Mouse (Mus musculus) liver, embryonic 13.5 days (tissue): ENCODE results near the gene Bmper. TPM values are rescaled to one million over a fixed set of nuclear protein-coding genes. Genes with fewer than 3 reads are reported as not detected.

Source experiments
- ATAC-seq: fragments of 200-750 bp; cut with Nextera tagmentation; 2 replicates; pipeline ENCODE4 v1.8.0; 2017; ENCODE audit warnings: low read depth, mild to moderate bottlenecking, moderate number of reproducible peaks, moderate library complexity
- DNase-seq: peaks from one replicate; pipeline ENCODE4 v3.0.0; 2022
- H3K27ac ChIP-seq: fragments of 300-500 bp; sonication (generic); 2 replicates; pipeline ENCODE4 v1.5.1; 2015; ENCODE audit warnings: moderate library complexity, mild to moderate bottlenecking, inconsistent platforms
- H3K27me3 ChIP-seq: fragments of 300-500 bp; sonication (generic); 2 replicates; pipeline ENCODE4 v1.6.1; 2015; ENCODE audit warnings: mild to moderate bottlenecking, inconsistent platforms
- H3K36me3 ChIP-seq: fragments of 300-500 bp; sonication (generic); 2 replicates; pipeline ENCODE4 v1.6.1; 2015; ENCODE audit warnings: mild to moderate bottlenecking, inconsistent platforms
- H3K4me1 ChIP-seq: fragments of 300-500 bp; sonication (generic); replicated peaks from 2 replicates; pipeline ENCODE4 v1.6.1; 2015; ENCODE audit warnings: inconsistent platforms
- H3K4me2 ChIP-seq: fragments of 300-500 bp; sonication (generic); 2 replicates; pipeline ENCODE4 v1.6.1; 2015; ENCODE audit warnings: inconsistent platforms, mild to moderate bottlenecking, moderate library complexity
- H3K4me3 ChIP-seq: fragments of 300-500 bp; sonication (generic); replicated peaks from 2 replicates; pipeline ENCODE4 v1.5.1; 2015; ENCODE audit warnings: mild to moderate bottlenecking, inconsistent platforms
- H3K9ac ChIP-seq: fragments of 300-500 bp; sonication (generic); 2 replicates; pipeline ENCODE4 v1.6.1; 2015; ENCODE audit warnings: mild to moderate bottlenecking, inconsistent platforms
- H3K9me3 ChIP-seq: fragments of 300-500 bp; sonication (generic); replicated peaks from 2 replicates; pipeline ENCODE4 v1.6.1; 2016; ENCODE audit warnings: inconsistent platforms
- WGBS: fragments of 180-500 bp; shearing (Covaris S2); methylation state at CpG from one replicate; pipeline ENCODE4 v1.1.7; 2015; ENCODE audit not compliant: insufficient replicate concordance; 5-methylcytosine and 5-hydroxymethylcytosine counted together
- polyA plus RNA-seq: library from polyadenylated mRNA; unstranded; fragments of >200 nt; fragmentation: Nextera tagmentation; extraction: Ambion mirVana; gene quantifications from 2 replicates; pipeline ENCODE4 v1.2.1, GENCODE M21; 2015

Bmper gene
- polyA plus RNA-seq, 1 experiment from 2014 or later: 0.28 TPM

DNA sequence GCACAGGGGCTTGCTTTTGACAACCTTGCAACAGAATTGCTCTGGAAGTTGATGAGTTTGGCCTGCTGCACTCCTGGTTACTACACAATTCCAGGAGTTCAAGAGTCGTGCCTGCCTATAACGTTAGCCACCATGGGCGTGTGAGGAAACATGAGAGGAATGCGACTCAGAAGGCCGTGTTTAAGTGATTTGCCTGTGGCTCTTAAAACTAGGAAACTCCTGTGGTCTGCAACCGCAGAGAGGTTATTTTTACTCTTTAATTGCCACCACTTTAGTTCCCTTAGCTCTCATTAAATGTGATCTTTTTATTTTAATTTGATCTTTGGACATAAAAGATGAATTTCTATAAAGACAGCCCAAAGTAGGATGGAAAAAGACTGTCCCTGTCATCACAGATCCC lies 184.5 kb downstream of the Bmper start:
- WGBS: 55% methylated on average over 6 of the region's 6 CpGs
- Histone ChIP-seq H3K4me3 (no peak overlapping the region), H3K27ac (no peak overlapping the region), H3K27me3 (no peaks in the 10 kb centered on the region), H3K9ac (no peak overlapping the region), H3K9me3 (no peaks in the 10 kb centered on the region), H3K4me2 (no peak overlapping the region), H3K4me1 (no peaks in the 10 kb centered on the region), H3K36me3 (no peaks in the 10 kb centered on the region)
- ATAC-seq (no peak), DNase-seq (no peak)

DNA sequence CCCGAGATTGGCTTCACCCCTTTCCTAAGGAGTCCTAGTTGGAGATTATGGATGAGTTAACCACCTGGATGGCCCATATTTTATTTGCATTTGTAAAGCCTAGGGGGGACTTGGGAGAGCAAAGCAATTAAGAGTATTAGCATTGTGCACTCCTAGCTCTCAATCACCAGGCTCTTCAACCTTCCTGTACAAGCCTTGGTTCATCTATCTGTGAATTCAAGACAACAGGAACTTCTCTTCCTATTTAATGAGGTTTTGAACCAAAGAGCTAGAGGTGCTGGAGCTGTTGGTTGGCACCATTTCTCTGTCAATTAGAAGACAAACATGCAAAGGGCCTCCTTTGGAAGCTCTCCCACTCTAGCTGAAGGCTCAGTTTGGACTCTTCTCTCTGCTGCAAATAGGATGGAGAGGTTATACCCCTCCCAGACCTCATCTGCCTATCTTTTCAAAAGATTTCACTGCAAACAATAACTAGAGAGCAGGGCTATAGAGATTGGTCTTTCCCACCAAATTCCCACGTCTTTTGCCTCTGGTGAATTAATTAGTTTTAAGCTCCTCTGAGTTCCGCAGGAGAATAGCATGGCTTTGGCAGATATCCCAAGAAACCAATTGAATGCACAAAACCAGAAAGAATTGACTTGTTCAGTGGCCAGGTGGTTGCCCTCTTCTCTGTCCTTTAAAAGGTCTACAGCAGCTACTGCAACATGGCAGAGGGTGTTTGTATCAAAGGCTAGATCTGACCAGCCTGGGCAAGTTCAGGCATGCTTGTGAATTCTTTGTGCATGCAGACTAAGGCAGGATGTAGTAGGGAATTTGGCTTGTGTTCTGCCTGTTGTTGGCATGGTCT lies 185.3 kb downstream of the Bmper start:
- Histone ChIP-seq H3K4me2 (no peak overlapping the region), H3K4me3 (no peak overlapping the region), H3K9me3 (no peaks in the 10 kb centered on the region), H3K36me3 (no peaks in the 10 kb centered on the region), H3K27ac (no peak overlapping the region), H3K4me1 (no peaks in the 10 kb centered on the region), H3K9ac (no peak overlapping the region), H3K27me3 (no peaks in the 10 kb centered on the region)
- ATAC-seq (no peak), DNase-seq (no peak)
- WGBS: 54% methylated on average over 3 of the region's 3 CpGs

DNA sequence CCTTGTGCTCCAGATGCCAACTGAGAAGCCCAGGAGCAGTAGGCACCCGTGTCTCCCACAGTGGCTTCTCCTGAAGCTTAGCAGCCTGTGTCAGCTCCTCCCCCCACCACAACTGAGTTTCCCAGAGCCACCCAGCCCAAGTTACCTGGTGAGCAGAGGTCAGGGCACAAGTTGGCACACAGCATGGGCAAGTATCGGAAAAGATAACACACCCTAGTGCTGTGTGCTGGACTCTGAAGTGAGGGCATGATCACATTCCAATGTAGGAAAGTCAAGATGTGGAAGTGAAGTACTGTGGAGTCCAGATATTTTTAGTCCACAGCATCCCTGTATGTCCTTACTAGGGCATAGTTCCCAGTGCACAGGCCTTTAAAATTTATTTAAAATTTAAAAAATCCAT lies 187.7 kb downstream of the Bmper start:
- DNase-seq: no peak
- WGBS: 45% methylated on average over 2 of the region's 2 CpGs

GRCm38 (mm10) chr9:23412956-23413355 lies 190.1 kb downstream of the Bmper start:
- H3K4me3 ChIP-seq: no peak overlapping the region
- WGBS: 57% methylated on average over 2 of the region's 2 CpGs
- H3K4me2 ChIP-seq: no peak overlapping the region
- no peaks in the 10 kb centered on the region for H3K27me3 ChIP-seq
- no peak overlapping the region for H3K9ac ChIP-seq
- H3K27ac ChIP-seq: no peak overlapping the region
- DNase-seq (no peak), ATAC-seq (no peak)
- H3K4me1 ChIP-seq: no peaks in the 10 kb centered on the region
- no peaks in the 10 kb centered on the region for H3K9me3 ChIP-seq
- no peaks in the 10 kb centered on the region for H3K36me3 ChIP-seq

More for the DNA sequence above, 187.7 kb downstream of the Bmper start:
- Histone ChIP-seq H3K9me3 (no peaks in the 10 kb centered on the region), H3K27me3 (no peaks in the 10 kb centered on the region), H3K9ac (no peak overlapping the region), H3K4me3 (no peak overlapping the region), H3K36me3 (no peaks in the 10 kb centered on the region), H3K27ac (no peak overlapping the region), H3K4me2 (no peak overlapping the region), H3K4me1 (no peaks in the 10 kb centered on the region)
- no peak for ATAC-seq

DNA sequence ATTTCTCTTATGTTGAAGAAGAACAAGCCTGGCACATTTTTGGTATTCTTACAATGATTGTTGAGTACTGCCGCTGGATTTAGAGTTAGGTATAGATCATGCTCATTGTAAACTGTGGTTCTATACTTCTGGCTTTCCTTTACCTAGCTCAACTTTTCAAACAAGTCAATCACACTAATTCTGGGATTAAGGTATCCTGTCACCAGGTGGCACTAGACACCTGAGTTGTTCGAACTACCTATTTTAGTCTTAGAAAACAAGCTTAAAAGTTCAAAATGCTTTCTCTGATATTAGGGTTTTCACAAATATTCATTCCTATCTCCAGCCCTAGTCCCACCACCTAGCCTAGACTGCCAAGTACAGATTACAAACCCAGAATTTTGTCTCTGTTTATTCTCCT lies 196.2 kb downstream of the Bmper start:
- WGBS: 67% methylated on average over 2 of the region's 2 CpGs
- Histone ChIP-seq H3K4me2 (no peak overlapping the region), H3K9ac (no peak overlapping the region), H3K36me3 (no peaks in the 10 kb centered on the region), H3K4me1 (no peaks in the 10 kb centered on the region), H3K9me3 (no peaks in the 10 kb centered on the region), H3K27me3 (no peaks in the 10 kb centered on the region), H3K4me3 (no peak overlapping the region), H3K27ac (no peak overlapping the region)
- no peak for DNase-seq
- no peak for ATAC-seq

GRCm38 (mm10) chr9:23423748-23424147 lies 200.9 kb downstream of the Bmper start:
- H3K27me3 ChIP-seq: no peaks in the 10 kb centered on the region
- no peak overlapping the region for H3K27ac ChIP-seq
- no peak overlapping the region for H3K4me2 ChIP-seq
- 59% methylated on average over 1 of the region's 1 CpGs for WGBS
- no peaks in the 10 kb centered on the region for H3K4me1 ChIP-seq
- no peaks in the 10 kb centered on the region for H3K9me3 ChIP-seq
- DNase-seq (no peak), ATAC-seq (no peak)
- no peaks in the 10 kb centered on the region for H3K36me3 ChIP-seq
- no peak overlapping the region for H3K4me3 ChIP-seq
- no peak overlapping the region for H3K9ac ChIP-seq

DNA sequence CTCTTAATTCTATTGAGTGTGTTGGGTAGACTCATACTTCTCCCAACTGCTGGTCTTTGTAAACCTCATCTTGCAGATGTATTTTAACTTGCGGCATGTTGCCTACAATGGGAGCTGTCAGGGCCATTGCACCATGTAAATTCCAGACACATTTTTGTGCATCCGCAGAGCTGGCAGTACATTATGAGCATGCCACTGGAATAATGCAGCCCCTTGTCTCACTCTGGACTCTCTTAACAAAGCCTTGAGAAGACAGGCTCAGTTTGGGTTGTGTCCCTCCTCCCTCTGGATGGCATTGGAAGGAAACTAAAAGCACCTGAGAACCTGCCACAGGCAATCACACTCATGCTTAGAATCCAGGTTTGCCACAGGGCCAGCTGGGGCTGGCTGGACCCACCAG lies 209.8 kb downstream of the Bmper start:
- Histone ChIP-seq H3K4me3 (no peak overlapping the region), H3K9ac (no peak overlapping the region), H3K27me3 (no peaks in the 10 kb centered on the region), H3K9me3 (no peaks in the 10 kb centered on the region), H3K4me1 (no peaks in the 10 kb centered on the region), H3K4me2 (no peak overlapping the region), H3K27ac (no peak overlapping the region), H3K36me3 (no peaks in the 10 kb centered on the region)
- 90% methylated on average over 2 of the region's 2 CpGs for WGBS
- no peak for ATAC-seq
- no peak for DNase-seq

- Histone ChIP-seq H3K36me3 (no peaks in the 10 kb centered on the region), H3K27ac (no peak overlapping the region), H3K9ac (no peak overlapping the region), H3K9me3 (no peaks in the 10 kb centered on the region), H3K4me2 (no peak overlapping the region), H3K4me1 (no peaks in the 10 kb centered on the region), H3K4me3 (no peak overlapping the region), H3K27me3 (no peaks in the 10 kb centered on the region)
- ATAC-seq (no peak), DNase-seq (no peak)
- 45% methylated on average over 3 of the region's 3 CpGs for WGBS
Observed at GRCm38 (mm10) chr9:23433238-23433637, 210.4 kb downstream of the Bmper start.

DNA sequence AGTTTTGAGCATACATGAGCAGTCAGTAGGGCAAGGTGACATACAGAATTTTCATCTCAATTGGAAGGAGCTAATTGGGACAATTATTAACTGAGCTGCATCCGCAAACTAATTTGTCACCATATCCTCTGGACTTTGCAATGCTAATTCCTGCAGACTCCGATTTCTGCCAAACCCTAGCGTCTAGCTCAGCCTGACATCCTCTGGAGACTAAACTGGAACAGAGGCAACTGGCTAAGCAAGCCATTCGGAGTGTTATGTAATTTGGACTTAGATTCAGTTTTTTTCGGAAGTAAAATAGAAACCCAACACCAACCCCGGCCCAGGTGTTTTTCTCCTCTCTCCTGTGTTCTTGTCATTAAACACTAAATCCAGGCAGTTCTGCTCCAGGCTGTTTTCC lies 213.9 kb downstream of the Bmper start:
- DNase-seq: no peak

DNA sequence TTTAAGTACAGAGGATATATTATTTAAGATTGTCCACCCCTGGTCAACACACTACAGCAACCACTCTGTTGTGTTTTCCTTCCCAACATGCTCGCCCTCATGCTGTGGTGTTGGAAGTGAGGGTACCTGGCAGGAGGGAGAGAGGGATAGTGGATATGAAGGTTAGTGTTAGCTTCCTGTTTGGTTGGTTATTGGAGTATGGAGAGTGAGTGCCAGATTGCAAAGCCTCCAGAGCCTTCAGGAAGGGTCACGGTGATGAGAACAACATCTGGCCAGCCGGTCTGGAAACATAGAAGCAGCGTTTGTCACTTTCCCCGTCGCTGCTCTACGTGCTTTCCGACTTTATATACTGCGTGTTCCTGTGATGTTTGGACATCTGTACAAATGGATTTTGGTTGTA lies 215.8 kb downstream of the Bmper start:
- Histone ChIP-seq H3K4me2 (no peak overlapping the region), H3K9me3 (no peaks in the 10 kb centered on the region), H3K9ac (no peak overlapping the region), H3K4me1 (no peaks in the 10 kb centered on the region), H3K4me3 (no peak overlapping the region), H3K27ac (no peak overlapping the region), H3K27me3 (no peaks in the 10 kb centered on the region), H3K36me3 (no peaks in the 10 kb centered on the region)
- DNase-seq (no peak), ATAC-seq (no peak)
- 78% methylated on average over 9 of the region's 9 CpGs for WGBS

More for the DNA sequence above, 213.9 kb downstream of the Bmper start:
- no peak overlapping the region for H3K9ac ChIP-seq
- H3K4me3 ChIP-seq: no peak overlapping the region
- no peaks in the 10 kb centered on the region for H3K9me3 ChIP-seq
- no peak for ATAC-seq
- H3K27me3 ChIP-seq: no peaks in the 10 kb centered on the region
- H3K4me1 ChIP-seq: no peaks in the 10 kb centered on the region
- no peak overlapping the region for H3K4me2 ChIP-seq
- H3K36me3 ChIP-seq: no peaks in the 10 kb centered on the region
- H3K27ac ChIP-seq: no peak overlapping the region
- 67% methylated on average over 6 of the region's 6 CpGs for WGBS

GRCm38 (mm10) chr9:23442168-23442567 lies 219.3 kb downstream of the Bmper start:
- DNase-seq (no peak), ATAC-seq (no peak)
- Histone ChIP-seq H3K27ac (no peak overlapping the region), H3K4me3 (no peak overlapping the region), H3K4me1 (no peaks in the 10 kb centered on the region), H3K9ac (no peak overlapping the region), H3K4me2 (no peak overlapping the region), H3K9me3 (no peaks in the 10 kb centered on the region), H3K27me3 (no peaks in the 10 kb centered on the region), H3K36me3 (no peaks in the 10 kb centered on the region)
- WGBS: 48% methylated on average over 5 of the region's 5 CpGs

DNA sequence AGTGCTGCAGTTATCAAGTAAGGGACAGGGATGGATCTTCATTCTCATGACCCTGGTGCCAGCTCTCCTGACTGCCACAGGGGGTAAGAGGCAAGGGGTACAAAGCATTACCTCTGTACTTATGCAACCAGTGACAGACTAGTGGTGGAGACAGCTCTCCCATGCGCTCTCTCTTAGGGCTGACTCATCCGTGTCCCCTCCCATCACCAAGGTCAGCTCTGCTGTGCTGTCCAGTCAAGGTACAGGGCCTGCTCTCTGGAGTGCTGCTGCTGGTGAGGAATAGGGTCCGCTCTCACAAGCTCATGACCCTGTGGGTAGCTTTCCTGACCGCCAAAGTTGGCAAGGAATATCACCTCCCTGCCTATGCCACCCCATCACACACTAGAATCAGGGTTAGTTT lies 222.1 kb downstream of the Bmper start:
- Histone ChIP-seq H3K27me3 (no peaks in the 10 kb centered on the region), H3K9me3 (no peaks in the 10 kb centered on the region), H3K4me1 (no peaks in the 10 kb centered on the region), H3K9ac (no peak overlapping the region), H3K4me2 (no peak overlapping the region), H3K4me3 (no peak overlapping the region), H3K27ac (no peak overlapping the region), H3K36me3 (no peaks in the 10 kb centered on the region)
- DNase-seq (no peak), ATAC-seq (no peak)
- 77% methylated on average over 4 of the region's 4 CpGs for WGBS
